8 mouse cellular contexts compared by ENCODE assay signal in the genomic region with DNA sequence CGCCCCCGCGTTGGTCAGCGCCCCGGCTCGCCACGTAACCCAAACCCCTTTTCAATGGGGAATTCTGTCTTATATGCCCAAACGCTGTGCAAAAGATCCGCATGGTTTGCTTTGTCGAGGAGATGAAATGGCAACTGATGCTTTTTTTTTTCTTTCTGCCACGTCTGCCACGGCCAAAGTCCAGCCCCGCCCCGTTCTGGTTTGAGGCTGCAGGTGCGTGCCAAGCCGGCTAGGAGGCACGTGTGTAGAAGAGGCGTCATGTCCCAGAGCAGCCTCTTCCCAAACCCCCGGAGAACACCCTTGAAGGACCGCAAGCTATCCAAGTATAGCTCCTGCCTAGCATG. TPM values are rescaled to one million over a fixed set of nuclear protein-coding genes. Genes with fewer than 3 reads are reported as not detected.
DNase-seq lines count a peak whose midpoint lies in the region; ATAC-seq and TF ChIP-seq lines count a peak whose summit lies in the region.

No protein-coding gene starts in this region.

- H3K4me2 ChIP-seq in forebrain, embryonic 14.5 days (ENCODE audit: low read length): peak overlapping the region; percentile 96
- peak overlapping the region; percentile 74 for H3K4me2 ChIP-seq in hindbrain, embryonic 16.5 days (ENCODE audit: low read length)
- peak overlapping the region; percentile 97 for H3K4me2 ChIP-seq in limb, embryonic 14.5 days (replicated peaks; ENCODE audit: low read depth, low read length, severe bottlenecking)
- H3K4me2 ChIP-seq in midbrain, embryonic 13.5 days (replicated peaks): peak overlapping the region; percentile 97
- H3K4me2 ChIP-seq in stomach, embryonic 14.5 days (replicated peaks; ENCODE audit: low read depth, low read length): peak overlapping the region; percentile 99

- no peak for TF ChIP-seq CTCF in brain, embryonic 14.5 days (IDR thresholded peaks at IDR 0.05; ENCODE audit: borderline replicate concordance, extremely low read depth, insufficient read depth, insufficient read length)

- peak overlapping the region; percentile 90 for H3K9ac ChIP-seq in forebrain, embryonic 14.5 days (ENCODE audit: low read length)
- H3K9ac ChIP-seq in hindbrain, embryonic 16.5 days (ENCODE audit: low read depth, low read length): peak overlapping the region; percentile 87
- peak overlapping the region; percentile 58 for H3K9ac ChIP-seq in limb, embryonic 14.5 days (ENCODE audit: low read depth, low read length, severe bottlenecking)
- peak overlapping the region; percentile 85 for H3K9ac ChIP-seq in midbrain, embryonic 13.5 days (replicated peaks)
- peak overlapping the region; percentile 64; the same call in 1 of the 2 replicates for H3K9ac ChIP-seq in stomach, embryonic 14.5 days (replicated peaks; ENCODE audit: low read depth, low read length)

- H3K9me3 ChIP-seq in forebrain, embryonic 14.5 days (replicated peaks; ENCODE audit: control insufficient read depth, low read length): no peaks in the 10 kb centered on the region
- H3K9me3 ChIP-seq in hindbrain, embryonic 16.5 days (ENCODE audit: control insufficient read depth, low read length): no peaks in the 10 kb centered on the region
- no peaks in the 10 kb centered on the region for H3K9me3 ChIP-seq in limb, embryonic 14.5 days (ENCODE audit: control insufficient read depth, low read length)
- H3K9me3 ChIP-seq in midbrain, embryonic 13.5 days: no peaks in the 10 kb centered on the region
- no peaks in the 10 kb centered on the region for H3K9me3 ChIP-seq in stomach, embryonic 14.5 days (ENCODE audit: control insufficient read depth, low read depth, low read length)

- H3K4me1 ChIP-seq in forebrain, embryonic 14.5 days (ENCODE audit: control insufficient read depth, insufficient read depth, low read length): no peaks in the 10 kb centered on the region
- H3K4me1 ChIP-seq in hindbrain, embryonic 16.5 days (ENCODE audit: control insufficient read depth, insufficient read depth, low read depth, low read length): peaks cover 7% of the 10 kb centered on the region
- H3K4me1 ChIP-seq in limb, embryonic 14.5 days (ENCODE audit: control insufficient read depth, insufficient read depth, low read length): peaks cover 5% of the 10 kb centered on the region; the same call in 1 of the 2 replicates
- H3K4me1 ChIP-seq in midbrain, embryonic 13.5 days (replicated peaks): peaks cover 7% of the 10 kb centered on the region
- H3K4me1 ChIP-seq in stomach, embryonic 14.5 days (ENCODE audit: control insufficient read depth, insufficient read depth, low read length): 0 out of 2 replicates have a peak, but pooled peaks cover 5% of the 10 kb centered on the region

- no peaks in the 10 kb centered on the region for H3K36me3 ChIP-seq in forebrain, embryonic 14.5 days (ENCODE audit: control insufficient read depth, insufficient read depth, low read length)
- no peaks in the 10 kb centered on the region for H3K36me3 ChIP-seq in hindbrain, embryonic 16.5 days (ENCODE audit: control insufficient read depth, insufficient read depth, low read length)
- H3K36me3 ChIP-seq in limb, embryonic 14.5 days (ENCODE audit: control insufficient read depth, insufficient read depth, low read length): no peaks in the 10 kb centered on the region
- no peaks in the 10 kb centered on the region for H3K36me3 ChIP-seq in midbrain, embryonic 13.5 days
- H3K36me3 ChIP-seq in stomach, embryonic 14.5 days (ENCODE audit: control insufficient read depth, insufficient read depth, low read length): no peaks in the 10 kb centered on the region

- no peak for ATAC-seq in CD4-positive, CD25-positive, alpha-beta regulatory T cell, adult 4 months
- peak; percentile 29 for ATAC-seq in forebrain, embryonic 14.5 days
- ATAC-seq in hindbrain, embryonic 16.5 days: peak; percentile 22; the same call in 1 of the 2 replicates
- no peak; the same call in 1 of the 2 replicates for ATAC-seq in limb, embryonic 14.5 days (ENCODE audit: low FRiP score, low read depth)
- ATAC-seq in midbrain, embryonic 13.5 days: peak; percentile 34
- 0 out of 2 replicates have a peak, but pooled peaks have one; percentile 51 for ATAC-seq in stomach, embryonic 14.5 days (ENCODE audit: insufficient number of reproducible peaks, insufficient read depth, low FRiP score, low read depth)

- 1% methylated on average over 20 of the region's 20 CpGs for WGBS in forebrain, embryonic 14.5 days
- WGBS in hindbrain, embryonic 16.5 days: 1% methylated on average over 20 of the region's 20 CpGs
- 3% methylated on average over 20 of the region's 20 CpGs for WGBS in limb, embryonic 14.5 days
- WGBS in midbrain, embryonic 13.5 days: 1% methylated on average over 20 of the region's 20 CpGs
- WGBS in stomach, embryonic 14.5 days: 2% methylated on average over 20 of the region's 20 CpGs

- peak; percentile 38 for DNase-seq in CD4-positive, CD25-positive, alpha-beta regulatory T cell, adult 2 months (ENCODE audit: low read depth, low spot score)
- DNase-seq in brain, embryonic 14.5 days (ENCODE audit: low read depth): peak; percentile 70
- DNase-seq in forebrain, embryonic 14.5 days (ENCODE audit: low spot score): peak; percentile 62
- DNase-seq in limb, embryonic 14.5 days (ENCODE audit: low spot score): peak; percentile 41

- H3K27me3 ChIP-seq in forebrain, embryonic 14.5 days (replicated peaks; ENCODE audit: control insufficient read depth, insufficient read depth, low read length): peaks cover 12% of the 10 kb centered on the region
- peaks cover 9% of the 10 kb centered on the region for H3K27me3 ChIP-seq in hindbrain, embryonic 16.5 days (replicated peaks; ENCODE audit: control insufficient read depth, insufficient read depth, low read length)
- H3K27me3 ChIP-seq in limb, embryonic 14.5 days (ENCODE audit: control insufficient read depth, insufficient read depth, low read length): peaks cover 49% of the 10 kb centered on the region
- H3K27me3 ChIP-seq in midbrain, embryonic 13.5 days: peaks cover 54% of the 10 kb centered on the region
- 0 out of 2 replicates have a peak, but pooled peaks cover 12% of the 10 kb centered on the region for H3K27me3 ChIP-seq in stomach, embryonic 14.5 days (ENCODE audit: control insufficient read depth, insufficient read depth, low read length)

- no peak for TF ChIP-seq POLR2A in brain, embryonic 14.5 days (IDR thresholded peaks at IDR 0.05; ENCODE audit: borderline replicate concordance, extremely low read depth, insufficient read depth, insufficient read length, poor library complexity, severe bottlenecking)
- TF ChIP-seq POLR2A in limb, embryonic 14.5 days (IDR thresholded peaks at IDR 0.05; ENCODE audit: borderline replicate concordance, extremely low read depth, insufficient read depth, insufficient read length): no peak

- H3K4me3 ChIP-seq in forebrain, embryonic 14.5 days (ENCODE audit: low read depth, low read length): peak overlapping the region; percentile 68
- peak overlapping the region; percentile 81 for H3K4me3 ChIP-seq in hindbrain, embryonic 16.5 days (ENCODE audit: low read length)
- peak overlapping the region; percentile 64 for H3K4me3 ChIP-seq in limb, embryonic 14.5 days (replicated peaks; ENCODE audit: low read length)
- H3K4me3 ChIP-seq in midbrain, embryonic 13.5 days (replicated peaks): peak overlapping the region; percentile 76
- H3K4me3 ChIP-seq in stomach, embryonic 14.5 days (ENCODE audit: low read depth, low read length): peak overlapping the region; percentile 61

- H3K27ac ChIP-seq in forebrain, embryonic 14.5 days (ENCODE audit: low read depth, low read length): no peak overlapping the region
- H3K27ac ChIP-seq in hindbrain, embryonic 16.5 days (ENCODE audit: low read depth, low read length): peak overlapping the region; percentile 78
- 0 out of 2 replicates have a peak overlapping the region, but pooled peaks have one; percentile 13 for H3K27ac ChIP-seq in limb, embryonic 14.5 days (replicated peaks; ENCODE audit: low read depth, low read length)
- H3K27ac ChIP-seq in midbrain, embryonic 13.5 days: peak overlapping the region; percentile 44; the same call in 1 of the 2 replicates
- no peak overlapping the region for H3K27ac ChIP-seq in stomach, embryonic 14.5 days (ENCODE audit: low read length)

RNA-seq across cellular contexts. Expression of gene Tmem56, which starts 19.7 kb away (rescaled TPM):
- polyA plus RNA-seq in CD4-positive, CD25-positive, alpha-beta regulatory T cell, adult 4 months (2017; shearing (Covaris generic)): not detected
- 2.3 and 2.5 TPM in 2 replicates for polyA plus RNA-seq in brain, embryonic 14.5 days (2012; rRNA removed)
- polyA plus RNA-seq in forebrain, embryonic 14.5 days (2014; fragmentation: Nextera tagmentation; extraction: Ambion mirVana): 2.5 and 3.8 TPM in 2 replicates
- polyA plus RNA-seq in hindbrain, embryonic 16.5 days (2015; fragmentation: Nextera tagmentation; extraction: Ambion mirVana): 2.9 and 3.0 TPM in 2 replicates
- 1.4 and 1.7 TPM in 2 replicates for polyA plus RNA-seq in limb, embryonic 14.5 days (2012; rRNA removed)
- 1.6 and 1.8 TPM in 2 replicates for polyA plus RNA-seq in limb, embryonic 14.5 days (2014; fragmentation: Nextera tagmentation; extraction: Ambion mirVana)
- 1.1 and 1.2 TPM in 2 replicates for polyA plus RNA-seq in midbrain, embryonic 13.5 days (2015; fragmentation: Nextera tagmentation; extraction: Ambion mirVana)
- 0.98 and 1.6 TPM in 2 replicates for polyA plus RNA-seq in stomach, embryonic 14.5 days (2014; fragmentation: Nextera tagmentation; extraction: Ambion mirVana)

RNA-seq across cellular contexts. Expression of gene Alg14, which starts 28.4 kb away (rescaled TPM):
- 10 to 100 TPM; 15.5 to 29.5 TPM for polyA plus RNA-seq in CD4-positive, CD25-positive, alpha-beta regulatory T cell, adult 4 months (2017; shearing (Covaris generic))
- polyA plus RNA-seq in brain, embryonic 14.5 days (2012; rRNA removed): 16.0 and 16.9 TPM in 2 replicates
- polyA plus RNA-seq in forebrain, embryonic 14.5 days (2014; fragmentation: Nextera tagmentation; extraction: Ambion mirVana): 40.9 and 46.6 TPM in 2 replicates
- polyA plus RNA-seq in hindbrain, embryonic 16.5 days (2015; fragmentation: Nextera tagmentation; extraction: Ambion mirVana): 41.3 and 44.8 TPM in 2 replicates
- 21.2 and 23.7 TPM in 2 replicates for polyA plus RNA-seq in limb, embryonic 14.5 days (2012; rRNA removed)
- polyA plus RNA-seq in limb, embryonic 14.5 days (2014; fragmentation: Nextera tagmentation; extraction: Ambion mirVana): 40.3 and 47.4 TPM in 2 replicates
- 31.7 and 34.0 TPM in 2 replicates for polyA plus RNA-seq in midbrain, embryonic 13.5 days (2015; fragmentation: Nextera tagmentation; extraction: Ambion mirVana)
- polyA plus RNA-seq in stomach, embryonic 14.5 days (2014; fragmentation: Nextera tagmentation; extraction: Ambion mirVana): 44.2 and 54.1 TPM in 2 replicates

Comparison
In these comparisons a context has a peak if more than half of its experiments do, and no peak if none do; other contexts are left out.
1. ATAC-seq: peak in forebrain, embryonic 14.5 days (single experiment), hindbrain, embryonic 16.5 days (single experiment), midbrain, embryonic 13.5 days (single experiment) and stomach, embryonic 14.5 days (single experiment); none in CD4-positive, CD25-positive, alpha-beta regulatory T cell, adult 4 months (single experiment) and limb, embryonic 14.5 days (single experiment).
2. H3K27ac ChIP-seq: peak in hindbrain, embryonic 16.5 days (single experiment), limb, embryonic 14.5 days (single experiment) and midbrain, embryonic 13.5 days (single experiment); none in forebrain, embryonic 14.5 days (single experiment) and stomach, embryonic 14.5 days (single experiment).
3. Peak in every context shown above with its lines, with median percentiles within 50 percentile points of each other: DNase-seq, H3K4me2 ChIP-seq, H3K4me3 ChIP-seq and H3K9ac ChIP-seq.